Comparison of ENCODE assay signal across 7 mouse cellular contexts in the genomic region with DNA sequence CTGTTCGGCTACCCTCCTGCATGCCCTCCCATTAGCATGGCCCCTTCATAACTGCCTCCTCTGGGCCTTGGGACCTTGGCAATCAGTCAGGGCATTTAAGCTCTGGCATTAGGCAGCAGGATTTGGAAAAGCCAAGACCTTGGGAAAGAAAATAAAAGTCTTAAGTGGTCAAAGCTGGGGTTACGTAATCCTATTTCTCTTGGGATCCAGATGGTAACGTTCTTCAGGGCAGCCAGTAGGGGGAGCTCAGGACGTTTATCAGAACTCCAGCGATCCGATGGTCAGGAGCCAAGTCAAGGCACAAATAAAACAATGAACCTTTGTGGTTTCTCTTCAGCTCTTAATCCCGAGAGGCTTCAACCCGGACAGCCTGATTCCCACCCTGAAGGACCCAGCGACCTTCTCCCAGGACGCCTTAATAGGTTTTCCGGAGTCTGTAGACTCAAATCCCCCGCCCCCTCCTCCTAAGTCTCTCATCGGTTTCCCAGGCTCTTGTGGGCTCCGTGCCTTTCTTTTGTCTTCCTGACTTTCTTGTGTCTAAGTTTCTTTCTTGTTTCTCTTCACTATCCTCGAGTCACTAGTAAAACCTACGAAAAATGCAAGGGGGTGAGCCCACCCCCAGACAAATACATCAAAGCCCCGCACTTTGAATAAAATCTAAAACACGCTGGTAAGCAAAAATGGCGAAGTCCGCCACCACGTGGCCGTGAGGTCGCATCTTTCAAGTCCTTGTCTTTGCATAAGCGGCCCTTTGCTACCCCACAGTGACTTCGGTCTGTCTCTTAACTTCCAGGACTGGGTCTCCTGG. TPM values are rescaled to one million over a fixed set of nuclear protein-coding genes. Genes with fewer than 3 reads are reported as not detected.
DNase-seq lines count a peak whose midpoint lies in the region; ATAC-seq and TF ChIP-seq lines count a peak whose summit lies in the region.

No protein-coding gene starts in this region.

- no peaks in the 10 kb centered on the region for H3K9me3 ChIP-seq in intestine, embryonic 14.5 days (ENCODE audit: control insufficient read depth, low read length)
- H3K9me3 ChIP-seq in midbrain, embryonic 11.5 days (ENCODE audit: control insufficient read depth, low read length): no peaks in the 10 kb centered on the region

- H3K27ac ChIP-seq in intestine, embryonic 14.5 days (ENCODE audit: low read depth): peak overlapping the region; percentile 90
- H3K27ac ChIP-seq in midbrain, embryonic 11.5 days (ENCODE audit: low read depth, low read length): peak overlapping the region; percentile 80
- peak overlapping the region; percentile 2 for H3K27ac ChIP-seq in small intestine, adult 2 months (ENCODE audit: insufficient read depth, low read depth, low read length)

- H3K4me3 ChIP-seq in intestine, embryonic 14.5 days (ENCODE audit: low read depth, low read length): peak overlapping the region; percentile 46
- H3K4me3 ChIP-seq in midbrain, embryonic 11.5 days (ENCODE audit: low read depth, low read length): peak overlapping the region; percentile 25
- H3K4me3 ChIP-seq in small intestine, adult 2 months (ENCODE audit: low read depth, low read length): peak overlapping the region; percentile 65

- H3K4me1 ChIP-seq in intestine, embryonic 14.5 days (replicated peaks; ENCODE audit: control insufficient read depth, insufficient read depth, low read length): peaks cover 28% of the 10 kb centered on the region
- H3K4me1 ChIP-seq in midbrain, embryonic 11.5 days (ENCODE audit: control insufficient read depth, insufficient read depth, low read length): peaks cover 27% of the 10 kb centered on the region
- H3K4me1 ChIP-seq in small intestine, adult 2 months (ENCODE audit: control insufficient read depth, insufficient read depth, insufficient read length, low read length): no peaks in the 10 kb centered on the region

- 2% methylated on average over 25 of the region's 25 CpGs for WGBS in intestine, embryonic 14.5 days
- WGBS in midbrain, embryonic 11.5 days: 4% methylated on average over 25 of the region's 25 CpGs
- 2% methylated on average over 25 of the region's 25 CpGs for WGBS in small intestine, adult 2 months

- H3K9ac ChIP-seq in intestine, embryonic 14.5 days (ENCODE audit: low read length): peak overlapping the region; percentile 82
- H3K9ac ChIP-seq in midbrain, embryonic 11.5 days (ENCODE audit: low read length): peak overlapping the region; percentile 67

- intact Hi-C loops in left cerebral cortex, postnatal 36 days (cut with DNase I): loop anchor here (1.0 to 10.0 kb wide), 6 partner anchors 92 to 580 kb away; a partner anchor contains a TSS

- TF ChIP-seq CTCF in small intestine, adult 2 months (IDR thresholded peaks at IDR 0.05; ENCODE audit: extremely low read depth, insufficient read length, insufficient replicate concordance, low read depth, low read length): peak; percentile 80; the same call in 1 of the 2 replicates

- DNase-seq in adrenal gland, adult 2 months: peak; percentile 92
- peak; percentile 96 for DNase-seq in embryo, embryonic 10.5 days (ENCODE audit: low spot score)
- DNase-seq in gastrocnemius, postnatal 25 days: peak; percentile 82
- DNase-seq in intestine, embryonic 14.5 days (ENCODE audit: low spot score): peak; percentile 92
- DNase-seq in left cerebral cortex, postnatal 36 days (ENCODE audit: low spot score in 2 of 2): peak; percentile 84 to 85
- DNase-seq in midbrain, embryonic 11.5 days (ENCODE audit: low spot score, missing footprints): peak; percentile 98

- ATAC-seq in intestine, embryonic 14.5 days (replicated peaks; ENCODE audit: low FRiP score, low TSS enrichment, low read depth): peak; percentile 73
- peak; percentile 82 for ATAC-seq in midbrain, embryonic 11.5 days (ENCODE audit: low FRiP score)

- TF ChIP-seq POLR2A in small intestine, adult 2 months (IDR thresholded peaks at IDR 0.05; ENCODE audit: low read depth, low read length): no peak

- no peaks in the 10 kb centered on the region for H3K36me3 ChIP-seq in intestine, embryonic 14.5 days (ENCODE audit: control insufficient read depth, insufficient read depth, low read length)
- H3K36me3 ChIP-seq in midbrain, embryonic 11.5 days (ENCODE audit: control insufficient read depth, insufficient read depth, low read length): no peaks in the 10 kb centered on the region
- no peaks in the 10 kb centered on the region for H3K36me3 ChIP-seq in small intestine, adult 2 months (ENCODE audit: control insufficient read depth, insufficient read depth, low read length)

- H3K27me3 ChIP-seq in intestine, embryonic 14.5 days (replicated peaks; ENCODE audit: control insufficient read depth, insufficient read depth, low read length): no peaks in the 10 kb centered on the region
- no peaks in the 10 kb centered on the region for H3K27me3 ChIP-seq in midbrain, embryonic 11.5 days (ENCODE audit: control insufficient read depth, insufficient read depth, low read length)
- H3K27me3 ChIP-seq in small intestine, adult 2 months (ENCODE audit: control insufficient read depth, insufficient read depth, low read length): no peaks in the 10 kb centered on the region

- peak overlapping the region; percentile 76 for H3K4me2 ChIP-seq in intestine, embryonic 14.5 days (ENCODE audit: low read length)
- H3K4me2 ChIP-seq in midbrain, embryonic 11.5 days: peak overlapping the region; percentile 47

RNA-seq across cellular contexts. Expression of a gene that starts 30.6 kb away (rescaled TPM):
- total RNA-seq in adrenal gland, adult 2 months (2021): 100 to 1,000 TPM; 138 to 192 TPM
- polyA plus RNA-seq in adrenal gland, adult 2 months (2012; rRNA removed): 67.4 and 80.6 TPM in 2 replicates
- total RNA-seq in gastrocnemius, postnatal 25 days (2021): 100 to 1,000 TPM; 165 to 174 TPM
- 58.1 and 67.1 TPM in 2 replicates for polyA plus RNA-seq in intestine, embryonic 14.5 days (2014; fragmentation: Nextera tagmentation; extraction: Ambion mirVana)
- 10 to 100 TPM; 65.4 to 68.8 TPM for total RNA-seq in left cerebral cortex, postnatal 36 days (2021)
- polyA plus RNA-seq in midbrain, embryonic 11.5 days (2014; fragmentation: Nextera tagmentation; extraction: Ambion mirVana): 65.1 and 66.0 TPM in 2 replicates
- 83.2 and 109 TPM in 2 replicates for polyA plus RNA-seq in small intestine, adult 2 months (2012; rRNA removed)

Comparison
In these comparisons a context has a peak if more than half of its experiments do, and no peak if none do; other contexts are left out.
1. Peak in every context shown above with its lines: DNase-seq, ATAC-seq, H3K4me3 ChIP-seq and H3K27ac ChIP-seq.
2. H3K27ac ChIP-seq: peak in every context shown above with its lines; median percentile 90 in intestine, embryonic 14.5 days; 80 in midbrain, embryonic 11.5 days; 2 in small intestine, adult 2 months.